Mouse (Mus musculus): Measurements from ENCODE around the gene Ctsz.

Gene Ctsz

DNA sequence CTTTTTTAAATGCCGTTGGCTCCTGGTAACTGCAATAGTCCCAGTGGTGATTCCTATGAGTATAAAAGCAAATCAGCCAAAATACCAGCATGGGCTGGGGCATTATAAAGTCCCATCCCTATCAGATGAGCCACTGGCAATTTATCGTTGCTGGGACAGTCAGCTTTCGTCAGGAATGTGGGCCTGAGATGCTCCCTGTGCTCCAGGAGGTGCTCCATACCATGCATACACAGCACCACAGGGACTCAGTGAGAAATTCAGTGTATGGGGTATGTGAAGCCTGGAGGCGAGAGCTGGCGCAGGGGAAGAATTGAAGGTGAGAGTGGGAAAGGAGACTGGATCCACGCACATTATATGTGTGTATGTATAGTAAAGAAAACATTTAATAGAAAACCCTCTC, 41.0 kb downstream of the Ctsz start:
- ATAC-seq (ENCODE audit: insufficient number of reproducible peaks, low FRiP score, low TSS enrichment), result no peak

DNA sequence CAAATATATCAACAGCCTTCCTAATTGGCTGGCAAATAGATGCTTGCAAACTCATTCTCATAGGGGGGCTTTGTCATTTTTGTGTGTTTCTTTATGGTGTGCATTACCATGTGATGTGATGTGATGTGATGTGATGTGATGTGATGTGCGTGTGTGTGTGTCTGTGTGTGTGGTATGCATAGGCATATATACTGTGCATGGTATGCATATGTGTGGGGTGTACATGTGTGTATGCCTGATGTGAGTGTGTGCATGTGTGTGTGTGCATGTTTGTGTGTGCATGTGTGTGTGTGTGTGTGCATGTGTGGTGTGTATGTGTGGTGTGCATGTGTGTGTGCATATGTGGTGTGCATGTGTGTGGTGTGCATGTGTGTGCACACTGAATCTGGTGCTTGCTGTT, 41.8 kb downstream of the Ctsz start:
- ATAC-seq (ENCODE audit: insufficient number of reproducible peaks, low FRiP score, low TSS enrichment), result no peak

GRCm38 (mm10) chr2:174396643-174397042, 42.2 kb downstream of the Ctsz start:
- ATAC-seq (ENCODE audit: insufficient number of reproducible peaks, low FRiP score, low TSS enrichment), result no peak

- ATAC-seq (ENCODE audit: insufficient number of reproducible peaks, low FRiP score, low TSS enrichment), result no peak
Measured at GRCm38 (mm10) chr2:174393383-174393782, 45.5 kb downstream of the Ctsz start.

DNA sequence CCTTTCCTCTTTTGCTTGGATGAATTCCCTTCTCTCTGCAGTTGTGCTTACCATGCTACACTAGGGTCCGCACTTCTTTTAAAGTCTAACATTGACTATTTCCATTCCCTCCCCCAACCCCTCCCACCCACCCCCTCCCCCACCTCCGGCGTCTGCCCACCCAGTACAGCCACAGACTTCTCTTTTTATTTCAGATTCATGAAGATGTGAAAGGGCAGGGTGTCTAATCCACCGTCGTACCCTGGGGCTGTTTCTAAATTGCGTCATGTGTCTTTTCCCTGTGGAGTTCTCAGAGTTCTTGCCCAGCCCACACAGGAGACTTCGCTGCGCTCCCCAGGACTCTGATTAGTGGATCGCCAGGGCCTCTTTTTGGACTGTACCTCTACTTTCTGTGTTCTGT, 46.3 kb downstream of the Ctsz start:
- no peak for ATAC-seq (ENCODE audit: insufficient number of reproducible peaks, low FRiP score, low TSS enrichment)

DNA sequence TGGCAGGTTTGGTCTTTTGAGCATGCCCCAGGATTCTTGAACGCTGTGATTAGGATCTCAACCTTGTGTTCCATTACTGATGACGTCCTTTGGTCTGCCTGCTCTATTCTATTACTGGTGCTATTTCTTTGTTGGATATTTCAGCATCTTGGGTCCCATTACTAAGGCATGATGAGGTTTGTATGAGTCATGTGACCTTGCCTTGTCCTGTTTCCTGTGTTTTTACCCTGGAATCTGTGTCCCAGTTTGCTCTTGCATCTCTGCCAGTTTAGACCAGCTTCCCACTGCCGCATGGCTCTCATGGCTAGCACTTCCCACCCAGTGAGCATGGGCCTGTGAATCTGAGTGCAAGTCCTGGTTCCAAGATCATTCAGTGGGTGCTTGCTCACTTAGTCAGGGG, 46.9 kb downstream of the Ctsz start:
- no peak for ATAC-seq (ENCODE audit: insufficient number of reproducible peaks, low FRiP score, low TSS enrichment)

- no peak for ATAC-seq (ENCODE audit: insufficient number of reproducible peaks, low FRiP score, low TSS enrichment)
Measured at GRCm38 (mm10) chr2:174381021-174381420, 57.8 kb downstream of the Ctsz start.
